Mouse (Mus musculus): Measurements from ENCODE around the gene Cfl1.

The Cfl1 gene

DNA sequence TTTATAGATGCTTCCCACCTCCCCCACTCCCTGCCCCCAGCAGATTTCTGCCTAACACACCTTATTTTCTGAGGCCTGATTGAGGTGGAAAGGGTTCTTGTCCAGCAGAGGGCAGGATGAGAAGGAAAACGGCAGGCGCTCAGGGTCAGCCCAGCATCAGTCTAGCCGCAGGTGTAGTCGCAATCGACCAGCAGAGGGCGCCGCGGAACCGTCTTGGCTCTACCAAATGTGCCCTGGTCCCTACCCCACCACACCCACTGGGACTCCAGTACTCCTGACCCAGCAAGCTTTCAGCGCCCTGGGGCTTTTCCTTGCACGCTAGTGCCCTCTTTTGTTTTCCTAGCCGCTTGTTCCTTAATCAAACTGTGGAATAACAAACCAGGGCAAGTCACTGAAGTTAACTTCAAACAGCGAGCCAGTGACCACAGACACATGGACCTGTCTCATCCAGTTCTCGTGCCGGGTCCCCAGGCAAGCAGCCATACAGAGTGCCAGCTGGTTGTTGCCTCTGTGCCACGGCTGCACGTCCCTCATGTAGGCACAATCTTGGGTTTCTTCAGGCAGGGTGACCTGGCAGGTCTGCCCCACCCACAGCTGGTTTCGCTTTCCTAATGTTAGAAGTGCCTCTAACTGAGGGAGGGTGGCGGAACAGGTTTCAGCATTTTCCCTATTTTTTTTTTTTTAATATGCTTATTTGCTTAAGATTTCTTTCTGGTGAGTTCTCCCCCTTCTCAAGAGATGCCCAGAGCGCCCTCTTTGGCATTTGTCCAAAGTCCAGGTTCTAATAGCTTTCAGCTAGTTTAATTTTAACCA, 39.3 kb downstream of the Cfl1 start:
- DNase-seq (ENCODE audit: low spot score in 2 of 2), result peak; percentile 93 to 95

- DNase-seq (ENCODE audit: low spot score in 2 of 2), result no peak
Measured at GRCm38 (mm10) chr19:5530138-5530524, 39.9 kb downstream of the Cfl1 start.

DNA sequence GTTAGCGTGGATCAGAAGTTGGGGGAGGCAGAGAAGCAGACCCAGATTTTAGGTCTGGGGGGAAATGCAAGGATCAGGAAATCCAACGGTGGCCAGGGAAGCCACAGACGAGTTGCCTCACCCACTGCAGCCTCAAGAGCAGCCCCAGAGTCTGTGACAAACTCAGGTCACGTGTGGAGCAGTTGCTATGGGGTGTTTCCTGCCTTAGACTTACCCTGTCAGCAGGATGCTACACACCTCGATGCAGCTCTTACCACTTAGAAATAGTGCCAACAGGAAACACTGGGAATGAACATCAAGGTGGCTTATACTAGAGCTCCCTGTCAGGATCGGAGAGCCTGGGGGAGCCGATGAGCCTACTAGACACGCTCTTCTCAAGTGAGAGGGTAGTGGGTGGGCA, 42.3 kb downstream of the Cfl1 start:
- DNase-seq (ENCODE audit: low spot score in 2 of 2), result no peak

DNA sequence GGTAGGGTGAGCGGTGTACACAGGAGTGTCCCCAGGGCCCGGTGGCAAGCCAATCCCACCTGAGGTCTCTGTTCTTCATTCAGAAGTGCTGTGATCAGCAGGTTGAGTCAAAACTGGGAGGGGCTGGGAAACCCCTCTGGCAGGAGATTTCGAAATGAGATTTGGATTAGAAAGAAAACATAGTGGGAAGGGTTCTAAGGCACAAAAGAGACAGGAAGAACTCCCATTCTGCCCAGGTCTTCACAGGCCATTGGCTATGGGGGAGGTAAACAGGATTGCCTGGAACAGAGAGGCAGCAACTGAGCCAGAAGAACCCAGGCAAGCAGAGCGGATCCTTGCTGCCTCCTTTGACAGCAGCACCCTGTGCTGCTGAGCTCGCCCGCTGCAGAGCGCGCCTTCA, 48.5 kb downstream of the Cfl1 start:
- DNase-seq (ENCODE audit: low spot score in 2 of 2), result no peak

DNA sequence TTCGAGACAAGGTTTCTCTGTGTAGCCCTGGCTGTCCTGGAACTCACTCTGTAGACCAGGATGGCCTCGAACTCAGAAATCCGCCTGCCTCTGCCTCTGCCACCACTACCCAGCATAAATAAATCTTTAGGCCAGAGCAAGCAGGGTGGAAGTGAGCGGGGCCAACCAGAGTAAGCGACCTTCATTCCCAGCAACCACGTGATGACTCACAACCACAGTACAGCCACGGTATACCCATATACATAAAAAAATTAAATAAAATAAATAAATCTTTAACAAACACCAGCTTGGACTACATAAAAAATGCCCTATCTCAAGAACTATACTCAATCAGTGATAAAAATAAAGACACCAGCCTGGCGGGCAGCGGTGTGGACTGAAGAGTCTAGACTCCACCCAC, 53.1 kb downstream of the Cfl1 start:
- no peak for DNase-seq (ENCODE audit: low spot score in 2 of 2)

GRCm38 (mm10) chr19:5544031-5544430, 53.8 kb downstream of the Cfl1 start:
- DNase-seq (ENCODE audit: low spot score in 2 of 2), result no peak
